Mouse (Mus musculus) spleen, embryonic (tissue): ENCODE measurements around the gene Elp5.
"Not testable (repeated sequence)": the region's sequence is repeated elsewhere in the genome, so short reads cannot be mapped to it uniquely, and the experiment has no call there.

ENCODE experiments used
- CTCF ChIA-PET: fragments of 350-600 bp; sonication (Branson Sonifier 250); formaldehyde crosslinking; loops from one replicate; lab custom pipeline; 2022; lab: Charles Lee

Elp5 gene

DNA sequence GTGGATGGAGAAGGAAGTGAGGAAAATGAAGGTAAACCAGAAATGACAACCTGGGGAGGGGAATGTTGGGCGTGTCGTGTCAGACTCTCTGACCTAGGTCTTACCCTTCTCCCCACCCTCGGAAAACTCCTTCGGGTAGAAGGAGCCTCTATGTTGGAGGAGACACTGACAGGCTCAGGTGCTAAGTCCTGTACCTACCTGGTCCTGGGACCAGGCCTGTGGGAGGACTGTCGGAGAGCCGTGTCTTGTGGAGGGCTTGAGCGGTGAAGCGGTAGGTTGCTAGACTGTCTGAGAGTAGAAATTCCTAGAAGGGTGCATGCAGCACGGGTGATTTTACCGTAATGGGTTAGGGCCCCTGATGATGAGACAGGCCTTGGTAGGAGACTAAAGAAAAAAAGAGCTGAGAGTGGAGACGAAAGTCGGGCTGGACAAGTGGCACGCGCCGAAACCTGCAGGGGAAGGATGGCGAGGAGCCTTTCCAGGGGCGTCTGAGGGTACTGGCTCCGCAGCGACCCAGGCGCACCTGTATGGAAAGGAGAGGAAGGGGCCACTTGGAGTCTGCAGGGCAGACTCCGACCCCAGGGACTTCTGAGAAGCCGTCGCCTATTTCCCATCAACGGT lies 17.6 kb downstream of the Elp5 start, which contains the start of gene Cldn7:
Cldn7 (plus strand) TSS at position 130 of the 621 bp plus-strand sequence.
- CTCF ChIA-PET: interaction anchor here (1.0 kb wide), 1 partner anchor 17 kb away, joined by 3 read pairs; the partner anchor contains the start of gene Slc2a4

- CTCF ChIA-PET: no interaction called here
Measured at GRCm38 (mm10) chr11:69961841-69962240, 20.5 kb downstream of the Elp5 start.

GRCm38 (mm10) chr11:69960616-69961015 lies 21.7 kb downstream of the Elp5 start:
- CTCF ChIA-PET: no interaction called here

GRCm38 (mm10) chr11:69956218-69956617 lies 26.1 kb downstream of the Elp5 start:
- CTCF ChIA-PET: no interaction called here

DNA sequence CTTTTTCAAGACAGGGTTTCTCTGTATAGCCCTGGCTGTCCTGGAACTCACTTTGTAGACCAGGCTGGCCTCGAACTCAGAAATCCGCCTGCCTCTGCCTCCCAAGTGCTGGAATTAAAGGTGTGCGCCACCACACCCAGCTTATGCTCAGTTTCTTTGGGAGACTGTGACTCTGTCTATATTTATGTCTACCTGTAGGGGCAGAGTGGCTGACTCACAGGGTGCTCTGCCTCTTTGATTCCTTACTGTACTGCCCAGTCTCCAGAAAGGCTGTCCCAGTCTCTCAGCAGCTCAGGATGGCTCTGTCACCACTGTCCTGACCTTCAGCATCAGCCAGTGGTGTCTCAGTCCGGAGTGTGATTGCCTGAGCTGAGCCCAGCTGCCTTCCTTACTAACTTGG lies 26.7 kb downstream of the Elp5 start:
- CTCF ChIA-PET: not testable (repeated sequence)

GRCm38 (mm10) chr11:69953267-69953915 lies 28.9 kb downstream of the Elp5 start:
- CTCF ChIA-PET: interaction anchor here (1.1 kb wide), 1 partner anchor 10 kb away, joined by 3 read pairs; no protein-coding TSS in a partner anchor

GRCm38 (mm10) chr11:69952274-69952673 lies 30.0 kb downstream of the Elp5 start:
- CTCF ChIA-PET: no interaction called here

GRCm38 (mm10) chr11:69950807-69951459 lies 31.4 kb downstream of the Elp5 start:
- CTCF ChIA-PET: interaction anchor here (0.6 to 1.0 kb wide), 3 partner anchors 15 to 149 kb away, joined by 3 read pairs; no protein-coding TSS in a partner anchor

- CTCF ChIA-PET: interaction anchor here (0.7 to 2.0 kb wide), 3 partner anchors 16 to 68 kb away, joined by 3 to 8 read pairs (median 7); partner anchors contain the start of gene Kctd11
Measured at GRCm38 (mm10) chr11:69948763-69949150, 33.6 kb downstream of the Elp5 start.

DNA sequence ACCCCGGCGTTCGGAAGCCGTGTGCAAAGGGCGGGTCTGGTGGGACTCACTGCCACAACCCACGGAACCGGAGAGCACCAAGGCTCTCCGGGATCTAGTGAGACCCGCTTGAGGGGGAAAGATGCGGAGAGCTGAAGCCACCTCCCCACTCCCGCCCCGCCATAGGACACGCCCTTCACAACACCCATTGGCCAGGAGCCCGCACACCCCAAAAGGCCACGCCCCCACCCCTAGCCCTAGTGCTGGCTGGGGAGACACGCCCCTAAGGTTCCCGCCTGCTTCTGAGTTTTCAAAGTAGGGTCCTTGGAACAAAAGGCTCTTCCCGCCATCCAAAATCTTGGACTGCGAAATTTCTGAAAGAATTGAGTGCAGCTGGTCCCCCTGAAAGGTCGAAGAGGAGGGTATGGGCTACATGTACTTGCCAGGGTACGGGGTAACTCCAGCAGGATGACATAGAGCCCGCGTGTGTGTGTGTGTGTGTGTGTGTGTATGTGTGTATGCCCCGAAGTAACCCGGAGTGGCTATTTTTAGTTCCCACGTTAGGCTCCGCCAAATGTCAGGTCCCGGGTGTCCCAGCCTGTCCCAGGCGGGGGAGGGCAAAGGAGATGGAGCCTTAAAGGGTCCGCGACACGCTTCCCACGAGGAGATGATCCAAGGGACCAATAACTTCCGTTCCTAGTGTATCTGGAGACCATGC lies 34.1 kb downstream of the Elp5 start, which contains the start of gene Slc2a4:
Slc2a4 (minus strand) TSS at position 123 of the 697 bp plus-strand sequence.
- CTCF ChIA-PET: interaction anchor here (0.5 to 2.0 kb wide), 6 partner anchors 16 to 195 kb away, joined by 3 to 8 read pairs (median 3); partner anchors contain the start of genes Cldn7 and Kctd11

DNA sequence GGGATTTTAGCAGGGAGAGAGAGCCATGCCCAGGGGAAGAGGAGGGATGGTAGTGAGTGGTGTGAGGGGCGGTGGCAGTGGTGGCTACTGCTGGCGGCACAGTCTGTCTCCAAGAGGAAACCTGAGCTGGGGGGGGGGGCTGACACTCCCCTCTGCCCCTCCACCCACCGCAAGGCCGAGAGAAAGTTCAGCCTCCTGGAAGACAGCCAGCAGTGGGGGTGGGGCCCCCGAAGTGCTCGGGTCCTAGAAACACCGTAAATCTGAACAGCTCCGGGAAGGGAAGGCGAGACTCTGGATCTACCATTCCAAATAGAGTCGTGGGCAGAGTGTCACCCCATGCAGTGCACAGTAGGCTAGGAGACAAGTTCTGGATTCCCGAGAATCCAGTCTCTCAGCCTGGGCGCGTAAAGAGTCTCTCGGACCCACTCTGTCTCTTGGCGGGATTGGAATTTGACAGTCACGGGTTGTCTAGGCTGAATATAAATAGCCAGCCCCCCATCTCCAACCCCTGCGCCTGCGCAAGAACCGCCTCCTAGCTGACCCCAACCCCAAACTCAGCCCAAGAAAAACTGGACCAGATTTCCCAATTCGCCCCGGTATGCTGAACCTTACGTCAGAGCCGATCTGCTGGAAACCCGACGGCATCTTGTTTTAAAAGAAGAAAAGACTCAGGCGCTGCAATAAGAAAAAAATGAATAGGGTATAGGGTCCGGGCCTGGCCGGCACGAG lies 34.8 kb downstream of the Elp5 start:
- CTCF ChIA-PET: interaction anchor here (0.6 to 2.0 kb wide), 7 partner anchors 13 to 365 kb away, joined by 3 to 20 read pairs (median 3); partner anchors contain the start of genes Cldn7 and Kctd11

GRCm38 (mm10) chr11:69945997-69946891 lies 36.1 kb downstream of the Elp5 start:
- CTCF ChIA-PET: interaction anchor here (1.0 to 1.7 kb wide), 2 partner anchors 12 to 17 kb away, joined by 3 to 20 read pairs; no protein-coding TSS in a partner anchor

DNA sequence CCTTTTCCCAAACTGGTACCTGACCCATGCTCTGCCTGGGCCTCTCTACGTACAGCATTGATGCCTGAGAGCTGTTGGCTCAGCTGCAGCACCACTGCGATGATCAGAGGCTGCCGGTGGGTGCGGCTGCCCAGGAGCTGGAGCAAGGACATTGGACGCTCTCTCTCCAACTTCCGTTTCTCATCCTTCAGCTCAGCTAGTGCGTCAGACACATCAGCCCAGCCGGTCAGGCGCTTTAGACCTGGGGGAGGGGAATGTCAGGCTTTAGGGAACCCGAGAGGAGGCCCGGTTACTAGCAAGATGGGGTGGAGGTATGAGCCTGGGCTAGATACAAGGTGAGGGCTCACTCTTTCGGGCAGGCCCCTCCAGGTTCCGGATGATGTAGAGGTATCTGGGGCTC lies 37.1 kb downstream of the Elp5 start:
- CTCF ChIA-PET: no interaction called here

- CTCF ChIA-PET: no interaction called here
Measured at GRCm38 (mm10) chr11:69940962-69941361, 41.4 kb downstream of the Elp5 start.

DNA sequence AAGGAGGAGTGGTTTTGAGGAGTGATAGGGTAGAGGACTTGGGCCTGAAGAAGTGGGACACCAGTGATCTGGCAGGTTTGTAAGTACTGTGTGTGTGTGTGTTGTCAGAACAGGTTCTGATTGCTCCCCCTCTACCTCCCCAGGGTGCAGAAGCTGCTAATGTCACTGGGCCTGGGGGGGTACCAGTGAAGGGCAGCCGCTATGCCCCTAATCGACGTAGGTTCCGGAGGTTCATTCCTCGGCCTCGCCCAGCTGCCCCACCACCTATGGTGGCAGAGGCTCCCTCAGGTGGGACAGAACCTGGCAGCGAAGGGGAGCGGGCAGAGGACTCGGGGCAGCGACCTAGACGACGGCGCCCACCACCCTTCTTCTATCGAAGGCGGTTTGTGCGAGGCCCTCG lies 42.6 kb downstream of the Elp5 start:
- CTCF ChIA-PET: no interaction called here

DNA sequence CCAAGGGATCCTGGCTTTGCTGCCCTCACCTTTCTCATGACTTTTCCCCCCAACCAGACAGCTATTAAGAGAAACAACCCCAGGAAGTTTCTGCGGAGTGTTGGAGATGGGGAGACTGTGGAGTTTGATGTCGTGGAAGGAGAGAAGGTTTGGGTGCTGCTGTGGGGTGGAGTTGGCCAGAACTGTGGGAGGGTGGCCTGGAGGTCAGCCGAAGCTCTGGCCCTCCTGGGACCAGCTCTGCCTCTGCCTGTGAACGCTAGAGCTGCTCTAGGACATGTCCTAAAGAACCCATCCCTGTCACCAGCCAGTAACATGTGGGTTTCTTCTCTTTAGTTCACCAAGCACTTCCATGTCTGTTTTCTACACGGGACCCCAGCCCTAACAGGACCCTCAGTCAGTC lies 43.1 kb downstream of the Elp5 start:
- CTCF ChIA-PET: no interaction called here

DNA sequence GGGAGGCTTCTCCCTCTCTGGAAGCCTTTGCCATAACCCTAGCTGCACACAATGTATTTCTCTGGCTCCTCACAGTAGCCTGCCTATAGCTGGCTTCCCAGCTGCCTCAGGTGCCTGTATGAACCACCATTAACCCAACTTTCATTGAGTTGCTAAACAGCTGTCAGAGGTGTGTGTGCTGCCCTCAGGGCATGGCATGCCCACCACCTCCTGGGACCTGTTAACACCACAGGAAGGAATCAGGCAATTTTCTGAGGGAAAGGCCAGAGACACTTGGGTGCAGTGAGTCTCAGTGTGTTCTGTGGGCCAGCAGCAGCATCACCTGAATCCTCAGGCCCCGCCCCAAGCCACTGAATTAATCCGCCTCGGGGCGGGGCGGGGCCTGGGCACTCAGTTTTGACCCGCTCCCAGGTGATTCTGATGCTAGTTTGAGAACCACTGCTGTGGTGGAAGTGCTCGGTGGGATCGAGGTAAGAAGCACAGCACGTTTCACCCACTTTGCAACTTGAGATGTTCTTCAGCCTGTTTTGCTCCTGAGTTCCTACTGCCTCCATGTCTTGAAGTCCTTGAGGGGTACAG lies 43.8 kb downstream of the Elp5 start:
- CTCF ChIA-PET: no interaction called here

DNA sequence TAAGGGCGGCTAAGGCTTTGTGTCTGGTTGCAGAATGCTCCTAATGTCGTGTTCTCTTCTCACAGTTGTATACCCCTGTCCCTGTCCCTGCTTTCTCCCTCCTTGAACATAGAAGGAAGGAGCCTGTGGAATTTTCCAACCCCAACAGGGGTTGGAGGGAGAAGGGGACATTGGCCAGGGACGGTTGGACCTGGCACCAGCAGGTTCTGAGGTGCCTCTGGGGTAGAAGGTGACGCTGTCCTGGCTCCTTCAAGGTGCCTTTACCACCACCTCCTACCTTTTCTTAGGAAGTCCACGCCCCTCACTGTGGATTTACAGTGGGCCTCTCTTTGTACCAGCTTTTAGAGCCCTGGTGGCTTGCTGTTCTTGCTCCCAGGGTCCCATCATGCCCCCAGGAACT lies 44.5 kb downstream of the Elp5 start:
- CTCF ChIA-PET: interaction anchor here (0.5 kb wide), 1 partner anchor 84 kb away, joined by 15 read pairs; no protein-coding TSS in a partner anchor

GRCm38 (mm10) chr11:69937385-69937784 lies 44.9 kb downstream of the Elp5 start:
- CTCF ChIA-PET: interaction anchor here (0.5 kb wide), 1 partner anchor 84 kb away, joined by 15 read pairs; no protein-coding TSS in a partner anchor
